Mouse (Mus musculus): ENCODE results near the gene Olfr1046. TPM values are rescaled to one million over a fixed set of nuclear protein-coding genes. Genes with fewer than 3 reads are reported as not detected.

The Olfr1046 gene
- polyA plus RNA-seq, 1 experiment from 2014 or later, result not detected

GRCm38 (mm10) chr2:86167422-86167821 is 51.7 kb downstream of the Olfr1046 start, which contains the start of gene Olfr1043:
Gene Olfr1043, minus strand, starts transcription at chr2:86167522.
- ATAC-seq (ENCODE audit: low read depth), result no peak
- no peak within 1 kb of the TSS for H3K4me2 ChIP-seq (ENCODE audit: low read depth, low read length)
- WGBS, result 76% methylated on average over 2 of the region's 2 CpGs

More at GRCm38 (mm10) chr2:86167422-86167821, 51.7 kb downstream of the Olfr1046 start, which contains the start of gene Olfr1043:
- Histone ChIP-seq H3K9ac (ENCODE audit: low read length) (no peak within 1 kb of the TSS), H3K27ac (ENCODE audit: low read length) (no peak within 1 kb of the TSS), H3K9me3 (ENCODE audit: control insufficient read depth, low read length) (no peaks in the 10 kb centered on the region), H3K4me3 (ENCODE audit: low read length) (no peak within 1 kb of the TSS), H3K4me1 (replicated peaks; ENCODE audit: control insufficient read depth, insufficient read depth, low read length) (no peaks in the 10 kb centered on the region), H3K36me3 (ENCODE audit: control insufficient read depth, insufficient read depth, low read length) (no peaks in the 10 kb centered on the region), H3K27me3 (ENCODE audit: control insufficient read depth, insufficient read depth, low read depth, low read length) (no peaks in the 10 kb centered on the region)

Other genes with a start within 250 kb of the Olfr1046 start
- gene Olfr1029, start 245.4 kb downstream of the Olfr1046 start, polyA plus RNA-seq (2015; fragmentation: Nextera tagmentation; extraction: Ambion mirVana), result not detected in 2 replicates
- not detected in 2 replicates for gene Olfr1030, start 240.0 kb downstream of the Olfr1046 start, polyA plus RNA-seq (2015; fragmentation: Nextera tagmentation; extraction: Ambion mirVana)
- not detected in 2 replicates for gene Olfr1031, start 229.0 kb downstream of the Olfr1046 start, polyA plus RNA-seq (2015; fragmentation: Nextera tagmentation; extraction: Ambion mirVana)
- not detected in 2 replicates for gene Olfr1032, start 213.8 kb downstream of the Olfr1046 start, polyA plus RNA-seq (2015; fragmentation: Nextera tagmentation; extraction: Ambion mirVana)
- gene Olfr1033, start 198.7 kb downstream of the Olfr1046 start, polyA plus RNA-seq (2015; fragmentation: Nextera tagmentation; extraction: Ambion mirVana), result 3.9 and 5.5 TPM in 2 replicates
- 0.10 TPM in 1 of 2 replicates, not detected in the other for gene Olfr1034, start 173.5 kb downstream of the Olfr1046 start, polyA plus RNA-seq (2015; fragmentation: Nextera tagmentation; extraction: Ambion mirVana)
- not detected in 2 replicates for gene Olfr1036, start 145.3 kb downstream of the Olfr1046 start, polyA plus RNA-seq (2015; fragmentation: Nextera tagmentation; extraction: Ambion mirVana)
- not detected in 2 replicates for gene Olfr1037, start 131.9 kb downstream of the Olfr1046 start, polyA plus RNA-seq (2015; fragmentation: Nextera tagmentation; extraction: Ambion mirVana)
- gene Olfr1039, start 83.4 kb downstream of the Olfr1046 start, polyA plus RNA-seq (2015; fragmentation: Nextera tagmentation; extraction: Ambion mirVana), result not detected in 2 replicates
- not detected in 2 replicates for gene Olfr1040, start 72.6 kb downstream of the Olfr1046 start, polyA plus RNA-seq (2015; fragmentation: Nextera tagmentation; extraction: Ambion mirVana)
- not detected in 2 replicates for gene Olfr1042, start 57.5 kb downstream of the Olfr1046 start, polyA plus RNA-seq (2015; fragmentation: Nextera tagmentation; extraction: Ambion mirVana)
- not detected in 2 replicates for gene Olfr1043, start 51.8 kb downstream of the Olfr1046 start, polyA plus RNA-seq (2015; fragmentation: Nextera tagmentation; extraction: Ambion mirVana)
- not detected in 2 replicates for gene Olfr1044, start 41.5 kb downstream of the Olfr1046 start, polyA plus RNA-seq (2015; fragmentation: Nextera tagmentation; extraction: Ambion mirVana)
- gene Olfr52, start 33.6 kb downstream of the Olfr1046 start, polyA plus RNA-seq (2015; fragmentation: Nextera tagmentation; extraction: Ambion mirVana), result not detected in 2 replicates
- not detected in 2 replicates for gene Olfr1045, start 16.3 kb downstream of the Olfr1046 start, polyA plus RNA-seq (2015; fragmentation: Nextera tagmentation; extraction: Ambion mirVana)
- not detected in 2 replicates for gene Olfr1047, start 12.1 kb upstream of the Olfr1046 start, polyA plus RNA-seq (2015; fragmentation: Nextera tagmentation; extraction: Ambion mirVana)
- gene Olfr1048, start 21.0 kb upstream of the Olfr1046 start, polyA plus RNA-seq (2015; fragmentation: Nextera tagmentation; extraction: Ambion mirVana), result not detected in 2 replicates
- gene Olfr1049, start 39.0 kb upstream of the Olfr1046 start, polyA plus RNA-seq (2015; fragmentation: Nextera tagmentation; extraction: Ambion mirVana), result not detected in 2 replicates
- not detected in 2 replicates for gene Olfr1051, start 59.8 kb upstream of the Olfr1046 start, polyA plus RNA-seq (2015; fragmentation: Nextera tagmentation; extraction: Ambion mirVana)
- not detected in 2 replicates for gene Olfr1052, start 73.1 kb upstream of the Olfr1046 start, polyA plus RNA-seq (2015; fragmentation: Nextera tagmentation; extraction: Ambion mirVana)
- not detected in 2 replicates for gene Olfr1053, start 96.0 kb upstream of the Olfr1046 start, polyA plus RNA-seq (2015; fragmentation: Nextera tagmentation; extraction: Ambion mirVana)
- not detected in 2 replicates for gene Olfr1054, start 116.1 kb upstream of the Olfr1046 start, polyA plus RNA-seq (2015; fragmentation: Nextera tagmentation; extraction: Ambion mirVana)
- not detected in 2 replicates for gene Olfr1055, start 131.0 kb upstream of the Olfr1046 start, polyA plus RNA-seq (2015; fragmentation: Nextera tagmentation; extraction: Ambion mirVana)
- not detected in 2 replicates for gene Olfr1056, start 143.2 kb upstream of the Olfr1046 start, polyA plus RNA-seq (2015; fragmentation: Nextera tagmentation; extraction: Ambion mirVana)
- not detected in 2 replicates for gene Olfr1057, start 159.1 kb upstream of the Olfr1046 start, polyA plus RNA-seq (2015; fragmentation: Nextera tagmentation; extraction: Ambion mirVana)
- not detected in 2 replicates for gene Olfr1058, start 169.2 kb upstream of the Olfr1046 start, polyA plus RNA-seq (2015; fragmentation: Nextera tagmentation; extraction: Ambion mirVana)
- not detected in 2 replicates for gene Olfr1061, start 194.7 kb upstream of the Olfr1046 start, polyA plus RNA-seq (2015; fragmentation: Nextera tagmentation; extraction: Ambion mirVana)
- gene Olfr1062, start 207.4 kb upstream of the Olfr1046 start, polyA plus RNA-seq (2015; fragmentation: Nextera tagmentation; extraction: Ambion mirVana), result not detected in 2 replicates
- gene Olfr1065, start 231.3 kb upstream of the Olfr1046 start, polyA plus RNA-seq (2015; fragmentation: Nextera tagmentation; extraction: Ambion mirVana), result not detected in 2 replicates
- gene Olfr1066, start 237.0 kb upstream of the Olfr1046 start, polyA plus RNA-seq (2015; fragmentation: Nextera tagmentation; extraction: Ambion mirVana), result not detected in 2 replicates